Mouse (Mus musculus) spleen, embryonic (tissue): Measurements from ENCODE around the gene Ttc13.

Experiments used
- CTCF ChIA-PET: fragments of 350-600 bp; sonication (Branson Sonifier 250); formaldehyde crosslinking; loops from one replicate; lab custom pipeline; 2022; lab: Charles Lee

Gene Ttc13

GRCm38 (mm10) chr8:124661781-124662180 lies 60.0 kb downstream of the Ttc13 start:
- CTCF ChIA-PET = no interaction called here

- CTCF ChIA-PET = no interaction called here
These were observed 63.4 kb downstream of the Ttc13 start for GRCm38 (mm10) chr8:124658415-124658814.

GRCm38 (mm10) chr8:124657961-124658360 lies 63.8 kb downstream of the Ttc13 start:
- CTCF ChIA-PET = no interaction called here

GRCm38 (mm10) chr8:124653568-124654475 lies 68.0 kb downstream of the Ttc13 start:
- CTCF ChIA-PET = interaction anchor here (0.5 kb wide), 1 partner anchor 118 kb away, joined by 3 read pairs; no protein-coding TSS in a partner anchor

GRCm38 (mm10) chr8:124652546-124652945 lies 69.2 kb downstream of the Ttc13 start:
- CTCF ChIA-PET = no interaction called here

GRCm38 (mm10) chr8:124651776-124652175 lies 70.0 kb downstream of the Ttc13 start:
- CTCF ChIA-PET = no interaction called here

- CTCF ChIA-PET = no interaction called here
These were observed 73.5 kb downstream of the Ttc13 start for GRCm38 (mm10) chr8:124648311-124648710.

- CTCF ChIA-PET = no interaction called here
These were observed 78.0 kb downstream of the Ttc13 start for GRCm38 (mm10) chr8:124643540-124644339.

- CTCF ChIA-PET = no interaction called here
These were observed 80.2 kb downstream of the Ttc13 start for GRCm38 (mm10) chr8:124641599-124641998.

GRCm38 (mm10) chr8:124635247-124635502 lies 86.6 kb downstream of the Ttc13 start:
- CTCF ChIA-PET = no interaction called here

GRCm38 (mm10) chr8:124634411-124635246 lies 87.2 kb downstream of the Ttc13 start:
- CTCF ChIA-PET = no interaction called here

GRCm38 (mm10) chr8:124633001-124633703 lies 88.6 kb downstream of the Ttc13 start:
- CTCF ChIA-PET = no interaction called here

- CTCF ChIA-PET = no interaction called here
These were observed 89.8 kb downstream of the Ttc13 start for GRCm38 (mm10) chr8:124631966-124632365.

- CTCF ChIA-PET = interaction anchor here (0.6 kb wide), 1 partner anchor 228 kb away, joined by 4 read pairs; no protein-coding TSS in a partner anchor
These were observed 90.9 kb downstream of the Ttc13 start for GRCm38 (mm10) chr8:124630891-124631290.

GRCm38 (mm10) chr8:124630489-124630888 lies 91.3 kb downstream of the Ttc13 start:
- CTCF ChIA-PET = no interaction called here

GRCm38 (mm10) chr8:124626251-124626650 lies 95.5 kb downstream of the Ttc13 start:
- CTCF ChIA-PET = no interaction called here
